Mouse (Mus musculus): ENCODE data around the gene B3gnt5. TPM values are rescaled to one million over a fixed set of nuclear protein-coding genes. Genes with fewer than 3 reads are reported as not detected.
A peak's percentile ranks its signal among the peaks of the same experiment; 100 is the strongest.
"Not testable (repeated sequence)": the region's sequence is repeated elsewhere in the genome, so short reads cannot be mapped to it uniquely, and the experiment has no call there.

The B3gnt5 gene
- 21.5 and 21.8 TPM in 2 replicates for polyA plus RNA-seq (2016; fragmentation: Nextera tagmentation; extraction: Ambion mirVana)

DNA sequence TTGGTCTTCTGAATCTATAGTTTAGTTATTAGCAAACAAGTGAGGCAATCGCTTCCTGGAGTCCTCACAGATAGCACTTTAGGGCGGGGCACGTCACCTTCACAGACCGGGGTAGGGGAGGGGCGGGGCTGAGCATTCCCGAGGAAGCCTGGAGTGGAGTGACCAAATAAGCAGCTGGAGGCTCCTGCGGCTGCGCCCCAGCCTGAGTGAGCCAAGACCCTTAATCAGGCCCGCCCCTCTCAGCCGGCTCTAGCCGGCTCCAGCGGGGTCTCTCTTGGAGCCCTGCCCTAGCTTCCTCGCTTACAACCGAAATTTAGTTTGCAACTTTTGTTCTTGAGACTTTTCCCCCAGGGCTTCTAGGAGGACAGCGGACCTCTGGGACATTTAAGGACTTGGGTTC lies at the start of gene B3gnt5:
Gene B3gnt5 (plus strand): TSS at position 135 of the 400 bp plus-strand sequence.
- H3K9me3 ChIP-seq (replicated peaks) = no peaks in the 10 kb centered on the region
- WGBS = 0% methylated on average over 15 of the region's 15 CpGs
- H3K27ac ChIP-seq (ENCODE audit: poor library complexity, severe bottlenecking) = peak within 1 kb of the TSS; percentile 90
- H3K4me2 ChIP-seq = peak within 1 kb of the TSS; percentile 88
- peaks cover 10% of the 10 kb centered on the region for H3K4me1 ChIP-seq (replicated peaks)
- H3K27me3 ChIP-seq (replicated peaks) = no peaks in the 10 kb centered on the region
- H3K9ac ChIP-seq = peak within 1 kb of the TSS; percentile 96
- peak within 1 kb of the TSS; percentile 91 for H3K4me3 ChIP-seq
- ATAC-seq (ENCODE audit: insufficient number of reproducible peaks, low FRiP score) = peak; percentile 95
- peaks cover 6% of the 10 kb centered on the region; the same call in 1 of the 2 replicates for H3K36me3 ChIP-seq

GRCm38 (mm10) chr16:19720959-19721358 lies 39.0 kb upstream of the B3gnt5 start:
- Histone ChIP-seq H3K9ac (no peak overlapping the region), H3K27ac (ENCODE audit: poor library complexity, severe bottlenecking) (no peak overlapping the region), H3K36me3 (no peaks in the 10 kb centered on the region), H3K4me3 (no peak overlapping the region), H3K9me3 (replicated peaks) (no peaks in the 10 kb centered on the region; the same call in 1 of the 2 replicates), H3K4me1 (replicated peaks) (no peaks in the 10 kb centered on the region), H3K4me2 (no peak overlapping the region), H3K27me3 (replicated peaks) (no peaks in the 10 kb centered on the region)
- 28% methylated on average over 2 of the region's 2 CpGs for WGBS
- no peak for ATAC-seq (ENCODE audit: insufficient number of reproducible peaks, low FRiP score)

- H3K4me3 ChIP-seq; H3K4me1 ChIP-seq (replicated peaks); H3K9ac ChIP-seq; H3K9me3 ChIP-seq (replicated peaks); H3K27ac ChIP-seq (ENCODE audit: poor library complexity, severe bottlenecking); H3K27me3 ChIP-seq (replicated peaks); H3K4me2 ChIP-seq; H3K36me3 ChIP-seq; ATAC-seq (ENCODE audit: insufficient number of reproducible peaks, low FRiP score): not testable (repeated sequence)
- 42% methylated on average over 2 of the region's 2 CpGs for WGBS
These were observed 35.9 kb upstream of the B3gnt5 start for GRCm38 (mm10) chr16:19724139-19724538.

GRCm38 (mm10) chr16:19732896-19733295 lies 27.1 kb upstream of the B3gnt5 start:
- ATAC-seq (ENCODE audit: insufficient number of reproducible peaks, low FRiP score) = no peak
- Histone ChIP-seq H3K9ac (no peak overlapping the region), H3K9me3 (replicated peaks) (no peaks in the 10 kb centered on the region), H3K4me3 (no peak overlapping the region), H3K4me2 (no peak overlapping the region), H3K36me3 (no peaks in the 10 kb centered on the region), H3K4me1 (replicated peaks) (no peaks in the 10 kb centered on the region), H3K27me3 (replicated peaks) (no peaks in the 10 kb centered on the region), H3K27ac (ENCODE audit: poor library complexity, severe bottlenecking) (no peak overlapping the region)
- 78% methylated on average over 1 of the region's 1 CpGs for WGBS

DNA sequence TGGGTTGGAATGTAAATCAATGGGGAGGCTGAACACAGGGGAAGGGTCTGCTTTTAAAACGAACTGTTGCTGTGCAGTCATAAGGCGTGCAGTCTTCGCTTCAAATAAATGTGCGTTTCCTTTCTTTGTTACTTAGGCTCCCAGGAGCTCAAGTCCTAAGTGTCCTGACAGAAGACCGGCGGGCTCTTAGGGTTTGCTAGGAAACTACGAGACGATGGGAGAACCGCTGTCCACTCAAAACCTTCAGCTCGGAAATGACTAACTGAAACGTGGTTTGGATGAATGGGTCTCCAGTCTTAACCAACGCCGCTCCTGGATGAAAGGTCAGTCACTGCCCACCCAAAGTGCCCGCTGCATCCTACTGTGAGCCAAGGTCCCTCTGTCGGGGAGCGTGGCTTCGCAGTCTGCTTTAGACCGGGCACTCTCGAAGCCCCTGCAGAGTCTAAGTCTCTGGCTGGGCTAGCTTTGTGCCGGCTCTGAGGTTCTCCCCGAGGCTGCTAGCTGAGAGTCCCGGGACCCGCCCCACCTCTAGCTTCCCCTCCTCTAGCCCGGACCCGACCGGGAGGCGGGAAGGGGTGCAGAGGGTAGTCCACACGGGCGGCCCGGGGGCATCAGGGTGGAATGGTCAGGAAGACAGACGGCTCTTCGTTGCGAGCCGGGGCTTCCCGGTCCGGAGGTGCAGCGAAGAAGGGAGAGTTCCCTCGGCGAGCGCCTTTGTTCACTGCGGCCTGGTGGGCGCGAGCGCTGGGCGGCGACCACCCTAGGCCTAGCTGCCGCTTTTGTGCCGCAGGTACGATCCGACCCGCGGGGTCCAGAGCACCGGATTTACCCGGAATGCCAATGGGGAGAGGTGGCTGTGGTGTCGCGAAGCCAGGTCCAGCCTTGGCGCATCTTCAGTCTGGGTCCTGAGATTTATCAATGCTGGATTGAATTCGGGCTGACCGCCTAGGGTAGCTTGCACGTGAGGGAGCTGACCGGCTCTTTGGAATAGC lies 793 bp downstream of the B3gnt5 start:
- peak; percentile 62 for ATAC-seq (ENCODE audit: insufficient number of reproducible peaks, low FRiP score)
- Histone ChIP-seq H3K36me3 (peaks cover 13% of the 10 kb centered on the region), H3K27ac (ENCODE audit: poor library complexity, severe bottlenecking) (peak overlapping the region; percentile 90), H3K9me3 (replicated peaks) (no peaks in the 10 kb centered on the region), H3K27me3 (replicated peaks) (no peaks in the 10 kb centered on the region), H3K4me1 (replicated peaks) (peaks cover 10% of the 10 kb centered on the region), H3K9ac (peak overlapping the region; percentile 96), H3K4me3 (peak overlapping the region; percentile 91), H3K4me2 (peak overlapping the region; percentile 88)
- WGBS = under 1% methylated on average over 61 of the region's 61 CpGs

DNA sequence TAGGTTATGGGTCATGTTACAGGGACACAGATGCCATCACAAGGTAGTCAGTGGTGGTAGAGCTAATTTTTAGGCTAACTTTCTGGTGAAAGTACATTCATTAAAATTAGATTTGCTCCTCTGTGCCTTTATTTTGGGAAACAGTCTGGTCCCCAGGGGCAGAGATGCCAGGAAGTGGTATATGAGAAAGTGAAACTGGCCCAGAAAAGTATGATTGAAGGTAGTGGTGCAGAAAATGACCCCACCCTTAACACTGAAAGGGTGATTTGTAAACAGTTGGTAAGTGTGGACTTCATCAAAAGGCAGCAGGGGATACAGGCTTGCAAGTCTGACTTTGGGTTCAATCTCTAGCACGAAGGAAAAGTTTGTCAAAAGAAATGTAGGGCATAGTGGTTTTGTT lies 1.7 kb downstream of the B3gnt5 start:
- Histone ChIP-seq H3K9me3 (replicated peaks) (0 out of 2 replicates have a peak, but pooled peaks cover 5% of the 10 kb centered on the region), H3K36me3 (peaks cover 20% of the 10 kb centered on the region), H3K4me3 (peak overlapping the region; percentile 91), H3K27me3 (replicated peaks) (no peaks in the 10 kb centered on the region), H3K4me1 (replicated peaks) (peaks cover 10% of the 10 kb centered on the region), H3K27ac (ENCODE audit: poor library complexity, severe bottlenecking) (no peak overlapping the region), H3K9ac (peak overlapping the region; percentile 96), H3K4me2 (peak overlapping the region; percentile 88)
- no peak for ATAC-seq (ENCODE audit: insufficient number of reproducible peaks, low FRiP score)
- WGBS = 35% methylated on average over 1 of the region's 1 CpGs

DNA sequence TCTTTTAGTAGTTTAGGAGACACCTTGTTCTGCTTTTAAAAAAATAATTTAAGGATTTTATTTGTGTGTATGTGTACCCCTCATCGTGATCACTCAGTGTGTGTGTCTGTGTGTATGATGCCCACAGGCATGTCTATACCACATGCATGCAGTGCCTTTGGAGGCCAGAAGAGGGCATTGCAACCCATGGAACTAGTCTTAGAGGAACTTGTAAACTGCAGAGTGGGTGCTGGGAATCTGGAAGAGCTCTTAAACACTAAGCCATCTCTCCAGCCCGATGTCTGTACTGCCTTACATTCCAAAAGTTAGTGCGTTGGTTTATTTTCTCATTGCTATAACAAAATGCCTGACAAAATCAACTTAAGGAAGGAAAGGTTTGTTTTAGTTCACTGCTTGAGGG lies 6.1 kb downstream of the B3gnt5 start:
- H3K4me2 ChIP-seq = no peak overlapping the region
- no peak for ATAC-seq (ENCODE audit: insufficient number of reproducible peaks, low FRiP score)
- no peak overlapping the region for H3K4me3 ChIP-seq
- H3K27me3 ChIP-seq (replicated peaks) = no peaks in the 10 kb centered on the region
- H3K9ac ChIP-seq = no peak overlapping the region
- 94% methylated on average over 3 of the region's 3 CpGs for WGBS
- H3K4me1 ChIP-seq (replicated peaks) = peaks cover 10% of the 10 kb centered on the region
- H3K9me3 ChIP-seq (replicated peaks) = 0 out of 2 replicates have a peak, but pooled peaks cover 5% of the 10 kb centered on the region
- no peak overlapping the region for H3K27ac ChIP-seq (ENCODE audit: poor library complexity, severe bottlenecking)
- H3K36me3 ChIP-seq = peaks cover 50% of the 10 kb centered on the region

DNA sequence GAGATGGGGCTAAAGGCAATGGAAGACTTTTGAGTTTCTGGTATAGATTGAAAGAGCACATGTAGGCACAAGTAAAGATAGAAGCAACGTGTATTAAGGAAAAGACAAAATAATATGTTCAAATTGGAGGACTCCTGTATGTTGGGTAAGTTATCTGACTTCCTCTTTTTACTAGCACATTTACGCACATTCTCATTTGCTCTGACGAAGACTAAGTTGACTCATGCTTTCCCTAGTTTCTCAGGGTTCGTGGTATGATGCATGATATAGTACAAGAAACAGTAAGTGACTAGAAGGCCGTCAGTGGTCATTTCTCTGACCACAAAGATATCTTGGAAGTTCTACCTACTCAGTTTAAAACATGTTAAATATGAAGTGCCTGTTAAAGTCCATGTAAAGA lies 8.0 kb downstream of the B3gnt5 start:
- Histone ChIP-seq H3K4me2 (no peak overlapping the region), H3K9ac (no peak overlapping the region), H3K4me1 (replicated peaks) (0 out of 2 replicates have a peak, but pooled peaks cover 3% of the 10 kb centered on the region), H3K4me3 (no peak overlapping the region), H3K36me3 (peaks cover 54% of the 10 kb centered on the region), H3K27ac (ENCODE audit: poor library complexity, severe bottlenecking) (no peak overlapping the region), H3K27me3 (replicated peaks) (no peaks in the 10 kb centered on the region), H3K9me3 (replicated peaks) (0 out of 2 replicates have a peak, but pooled peaks cover 5% of the 10 kb centered on the region)
- 88% methylated on average over 5 of the region's 5 CpGs for WGBS
- ATAC-seq (ENCODE audit: insufficient number of reproducible peaks, low FRiP score) = no peak

DNA sequence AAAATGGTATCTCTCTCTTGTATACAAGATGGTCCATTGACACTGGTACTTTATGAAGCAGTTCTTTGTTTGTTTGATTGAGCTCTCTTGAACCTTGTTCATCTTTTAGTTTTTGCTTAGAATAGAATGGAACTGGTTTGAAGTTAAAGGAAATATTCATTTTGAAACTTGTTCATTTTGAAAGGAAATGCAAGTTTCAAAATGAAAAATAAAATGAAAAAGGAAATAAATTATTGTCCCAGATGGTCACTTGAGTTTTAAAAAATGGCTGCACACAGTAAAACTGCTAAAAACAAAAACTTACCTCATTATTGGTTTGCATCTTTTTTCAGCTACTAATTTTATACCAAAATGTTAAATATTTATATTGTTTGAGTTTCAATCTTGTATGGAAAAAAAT lies 12.0 kb downstream of the B3gnt5 start:
- no peaks in the 10 kb centered on the region for H3K27me3 ChIP-seq (replicated peaks)
- ATAC-seq (ENCODE audit: insufficient number of reproducible peaks, low FRiP score) = no peak
- H3K36me3 ChIP-seq = peaks cover 31% of the 10 kb centered on the region
- no peak overlapping the region for H3K9ac ChIP-seq
- H3K4me1 ChIP-seq (replicated peaks) = no peaks in the 10 kb centered on the region
- H3K27ac ChIP-seq (ENCODE audit: poor library complexity, severe bottlenecking) = no peak overlapping the region
- no peaks in the 10 kb centered on the region for H3K9me3 ChIP-seq (replicated peaks)
- no peak overlapping the region for H3K4me3 ChIP-seq
- H3K4me2 ChIP-seq = no peak overlapping the region

DNA sequence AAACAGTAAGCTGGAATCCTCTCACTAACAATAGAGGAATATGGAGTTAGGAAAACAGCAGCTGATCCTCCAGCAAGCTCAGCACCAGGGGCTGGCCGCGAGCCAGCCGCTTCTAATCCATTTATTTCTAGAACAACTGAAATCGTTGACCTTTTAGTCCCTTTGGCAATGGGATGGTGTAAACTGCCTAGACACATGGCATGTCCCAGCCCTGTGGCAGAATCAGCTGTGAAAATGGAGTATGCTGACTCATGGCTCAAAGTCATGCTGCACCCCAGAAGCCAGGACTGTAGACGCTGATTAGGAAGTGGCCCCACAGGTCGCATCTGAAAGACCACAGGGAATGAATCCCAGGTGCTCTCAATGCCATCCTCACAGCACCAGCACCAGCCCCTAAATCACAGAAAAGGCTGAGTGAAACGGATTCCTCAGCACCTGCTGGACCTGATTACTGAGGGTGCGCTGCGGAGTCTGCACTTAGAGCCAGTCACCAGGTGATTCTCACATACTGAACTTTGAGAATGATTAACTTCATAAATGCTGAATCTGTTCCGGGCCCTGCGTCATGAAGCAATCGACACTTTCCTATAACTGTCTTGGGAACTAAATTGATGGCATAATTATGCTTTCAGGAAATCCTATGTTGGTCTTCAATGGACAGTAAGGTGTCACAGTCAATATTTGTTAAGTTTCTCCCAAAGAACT lies 26.5 kb downstream of the B3gnt5 start:
- WGBS = 69% methylated on average over 12 of the region's 12 CpGs
- Histone ChIP-seq H3K27ac (ENCODE audit: poor library complexity, severe bottlenecking) (no peak overlapping the region), H3K9ac (no peak overlapping the region), H3K4me2 (no peak overlapping the region), H3K9me3 (replicated peaks) (no peaks in the 10 kb centered on the region), H3K27me3 (replicated peaks) (no peaks in the 10 kb centered on the region), H3K36me3 (no peaks in the 10 kb centered on the region), H3K4me1 (replicated peaks) (no peaks in the 10 kb centered on the region), H3K4me3 (no peak overlapping the region)
- ATAC-seq (ENCODE audit: insufficient number of reproducible peaks, low FRiP score) = no peak

DNA sequence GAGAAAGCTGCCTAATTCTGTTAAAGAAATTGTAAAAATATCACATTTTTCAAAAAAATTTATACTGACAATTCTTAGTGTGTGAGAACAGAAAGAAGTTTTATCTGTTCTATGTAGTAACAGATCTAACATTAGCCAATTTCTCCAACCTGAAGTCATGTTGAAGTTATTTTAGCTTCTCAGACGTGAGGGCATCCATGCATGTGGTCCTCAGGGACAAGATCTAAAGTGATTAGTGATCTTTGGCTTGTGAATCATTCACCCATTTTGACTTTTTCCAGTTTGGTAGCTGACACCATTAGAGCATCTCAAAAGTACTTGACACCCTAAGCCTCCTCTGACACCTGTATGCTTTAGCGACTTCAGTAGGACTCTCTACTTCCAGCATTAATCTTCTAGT lies 29.9 kb downstream of the B3gnt5 start:
- no peak overlapping the region for H3K4me3 ChIP-seq
- 65% methylated on average over 2 of the region's 2 CpGs for WGBS
- H3K27ac ChIP-seq (ENCODE audit: poor library complexity, severe bottlenecking) = no peak overlapping the region
- no peak for ATAC-seq (ENCODE audit: insufficient number of reproducible peaks, low FRiP score)
- no peaks in the 10 kb centered on the region for H3K27me3 ChIP-seq (replicated peaks)
- no peak overlapping the region for H3K9ac ChIP-seq
- H3K4me1 ChIP-seq (replicated peaks) = no peaks in the 10 kb centered on the region
- no peak overlapping the region for H3K4me2 ChIP-seq
- H3K36me3 ChIP-seq = no peaks in the 10 kb centered on the region
- no peaks in the 10 kb centered on the region for H3K9me3 ChIP-seq (replicated peaks)

Measured in heart, embryonic 12.5 days (tissue).